Mouse (Mus musculus): Measurements from ENCODE around the gene Rab2b. TPM values are rescaled to one million over a fixed set of nuclear protein-coding genes. Genes with fewer than 3 reads are reported as not detected.
"Not testable (repeated sequence)": the region's sequence is repeated elsewhere in the genome, so short reads cannot be mapped to it uniquely, and the experiment has no call there.

Gene Rab2b
- total RNA-seq (2022): 10 to 100 TPM; 33.2 to 41.8 (median 37.8) TPM

DNA sequence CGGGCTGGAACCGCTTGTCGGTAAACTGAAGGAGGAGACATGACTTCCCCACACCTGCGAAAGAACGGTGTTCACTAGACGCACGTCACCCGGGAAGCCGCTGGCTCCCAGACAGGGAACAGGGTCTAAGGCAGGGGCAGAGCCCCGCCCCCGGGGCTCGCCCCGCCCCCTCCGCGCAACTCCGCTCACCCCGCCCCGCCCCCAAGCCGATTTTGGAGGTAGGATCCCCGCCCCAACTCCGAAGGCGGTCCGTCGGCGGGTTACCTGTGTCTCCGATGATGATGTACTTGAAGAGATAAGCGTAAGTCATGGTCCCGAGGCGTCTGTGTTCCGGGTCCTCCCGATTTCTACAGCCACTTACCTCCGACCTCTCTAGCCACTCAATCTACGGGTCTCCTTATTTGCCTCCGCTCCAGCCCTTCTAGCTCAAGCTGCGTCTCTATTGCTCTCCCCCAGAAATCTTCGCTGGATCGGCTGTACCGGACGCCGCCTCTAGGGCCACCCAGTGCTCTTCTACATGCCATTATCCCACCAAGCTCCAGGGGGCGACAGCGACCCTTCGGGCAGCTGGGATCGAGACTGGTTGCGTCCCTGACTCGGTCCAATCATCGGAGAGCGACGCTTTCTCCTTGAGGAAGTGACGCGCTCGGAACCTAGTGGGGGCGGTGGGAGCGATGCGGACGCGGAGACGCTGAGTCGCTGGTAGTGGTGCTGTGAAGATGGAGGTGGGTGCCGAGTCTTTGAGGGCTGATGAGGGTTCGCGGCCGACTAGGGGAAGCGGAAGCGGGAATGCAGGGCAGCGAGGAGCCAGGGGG is at the start of gene Rab2b, which contains the start of gene Tox4:
Rab2b (minus strand) TSS at position 614 of the 815 bp plus-strand sequence.
Tox4 (plus strand) TSS at position 215 of the 815 bp plus-strand sequence.
- peak; percentile 99 for DNase-seq (ENCODE audit: low spot score in 2 of 2)

DNA sequence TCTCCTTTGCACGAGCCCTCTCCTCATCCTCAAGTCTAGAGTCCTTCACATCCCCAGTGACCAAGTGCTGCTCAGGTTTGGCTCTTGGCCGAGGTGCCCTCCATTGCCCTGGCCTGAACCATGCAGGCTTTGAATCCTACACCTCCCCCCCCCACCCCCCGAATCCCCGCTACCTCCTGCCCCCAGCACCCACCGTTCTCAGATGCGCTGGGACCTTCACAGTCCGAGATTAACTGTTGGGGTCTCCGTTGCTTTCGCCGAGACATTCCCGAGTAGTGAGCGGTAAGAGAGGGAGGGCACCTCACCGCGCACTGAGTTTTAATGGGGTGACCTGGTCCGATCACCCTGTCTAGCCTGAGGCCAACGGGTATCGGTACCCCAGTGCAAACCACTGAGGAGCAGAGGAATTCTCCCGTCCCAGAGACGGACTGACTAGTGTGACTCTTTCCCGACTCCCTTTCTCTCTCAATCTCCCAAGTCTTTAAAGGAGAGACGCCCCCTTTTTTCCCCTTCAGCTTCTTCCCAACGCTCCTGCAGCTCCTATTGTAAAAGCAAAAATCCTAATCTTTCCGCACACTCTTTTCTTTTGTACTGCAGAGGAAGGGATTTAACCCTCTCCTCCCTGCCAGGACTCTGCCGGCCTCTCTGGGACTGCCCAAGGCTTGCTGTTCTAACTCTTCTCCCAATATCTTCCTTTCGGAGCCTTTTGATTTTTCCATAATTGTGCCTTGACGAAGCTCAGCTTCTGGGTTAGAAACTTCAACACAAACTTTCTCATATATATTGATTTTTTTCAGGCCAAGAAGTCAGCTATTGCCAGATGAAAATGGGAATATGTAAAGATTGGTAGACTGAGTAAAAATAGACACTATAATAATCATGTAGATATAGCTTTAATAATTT is 48.8 kb upstream of the Rab2b start, which contains the start of gene Sall2:
Sall2 (minus strand) TSS at position 853 of the 903 bp plus-strand sequence.
- no peak for DNase-seq (ENCODE audit: low spot score in 2 of 2)

DNA sequence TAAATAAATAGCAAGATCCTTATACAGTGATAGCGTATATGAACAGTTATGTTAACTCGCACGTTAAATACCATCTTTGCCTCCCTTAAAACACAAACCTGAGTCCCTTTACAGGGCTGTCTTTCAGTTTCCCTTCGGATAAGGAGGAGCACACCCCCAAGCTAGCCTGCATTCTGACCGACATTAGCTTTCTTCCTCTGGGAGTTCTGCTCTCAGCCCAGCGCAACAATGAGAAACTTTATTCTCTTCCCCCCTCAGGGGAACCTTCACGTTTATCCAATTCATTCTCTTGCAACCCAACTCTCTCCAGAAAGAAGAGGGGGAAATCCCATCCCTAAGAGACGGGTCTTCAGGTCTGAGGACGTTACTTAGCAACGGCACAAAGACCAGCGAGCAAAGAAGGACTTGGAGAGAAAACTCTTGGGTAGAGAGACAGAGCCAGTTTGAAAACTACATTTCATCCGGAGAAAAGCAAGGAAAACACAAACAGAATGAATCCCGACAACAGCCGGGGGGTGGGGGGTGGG is 48.1 kb upstream of the Rab2b start:
- no peak for DNase-seq (ENCODE audit: low spot score in 2 of 2)

DNA sequence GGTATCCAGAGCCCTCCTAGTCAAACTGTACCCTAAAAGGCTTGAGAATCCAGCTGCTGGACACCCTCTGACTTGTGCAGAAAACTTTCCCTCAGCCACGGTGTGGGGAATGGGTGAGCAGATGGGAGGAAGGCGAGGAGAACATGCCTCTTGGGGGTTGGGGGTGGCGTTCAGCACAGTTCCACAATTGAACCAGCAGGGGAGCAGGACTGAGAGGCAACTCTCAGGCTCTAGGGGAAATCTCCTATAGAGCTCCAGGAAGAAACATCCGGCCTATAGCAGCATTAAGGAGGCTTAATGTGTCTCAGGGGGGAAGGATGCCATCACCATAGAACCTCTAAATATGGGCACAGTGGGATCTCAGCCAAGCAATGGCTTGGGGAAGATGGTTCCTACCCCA is 46.5 kb upstream of the Rab2b start:
- no peak for DNase-seq (ENCODE audit: low spot score in 2 of 2)

DNA sequence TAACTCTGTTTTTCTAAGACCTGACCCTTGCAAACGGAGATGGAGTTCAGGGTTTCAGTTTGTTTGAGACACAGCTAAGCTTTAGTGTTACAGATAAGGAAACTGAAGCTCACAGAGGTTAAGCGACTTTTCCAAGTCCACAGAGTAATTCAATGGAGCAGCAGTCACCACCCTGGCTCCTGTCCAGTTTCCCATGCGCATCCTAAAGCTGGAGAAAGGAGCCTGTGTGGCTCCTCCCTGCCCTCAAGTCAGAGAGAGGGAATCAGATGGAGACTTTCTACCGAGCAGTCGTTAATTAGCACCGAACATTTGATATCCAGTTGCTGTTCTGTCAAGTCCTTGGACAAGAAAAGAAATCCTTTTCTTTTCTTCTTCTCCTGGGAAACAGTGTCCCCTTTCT is 40.0 kb upstream of the Rab2b start:
- DNase-seq (ENCODE audit: low spot score in 2 of 2): no peak

DNA sequence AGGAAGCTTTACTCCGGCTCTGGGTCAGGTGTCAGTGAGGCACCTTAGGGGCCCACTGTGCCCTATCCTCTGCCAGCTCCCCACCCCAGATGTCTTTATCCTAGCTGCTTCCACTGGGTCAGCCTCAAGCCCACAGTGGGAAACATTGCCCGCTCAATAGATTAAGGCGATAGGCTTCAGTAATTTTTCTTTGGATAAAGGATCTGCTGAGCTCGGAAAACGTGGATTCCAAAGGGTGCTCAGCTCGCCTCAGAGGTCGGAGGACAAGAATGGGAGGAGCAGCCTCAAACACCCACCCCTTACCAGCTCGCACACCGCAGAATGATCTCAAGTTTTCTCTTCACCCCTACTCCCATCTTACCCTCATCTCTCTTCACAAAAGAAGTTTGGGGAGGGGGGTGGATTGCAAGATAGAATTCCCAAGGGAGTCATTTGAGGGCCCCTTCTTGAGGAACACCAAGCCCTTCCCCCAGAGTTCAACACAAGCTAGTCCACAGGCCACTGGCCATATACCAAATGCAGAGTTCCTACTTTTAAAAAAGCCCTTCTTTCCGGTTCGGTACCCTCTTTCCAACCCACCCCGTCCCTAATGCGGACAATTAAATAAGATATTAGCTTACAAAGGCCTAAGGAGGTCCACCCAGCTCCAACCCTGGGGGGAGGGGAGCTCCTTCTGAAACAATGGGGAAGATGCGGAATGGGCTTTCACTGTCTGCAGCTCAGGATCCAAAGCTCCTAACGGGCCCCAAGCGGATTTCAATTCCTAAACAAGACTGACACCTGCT is 37.3 kb upstream of the Rab2b start:
- no peak for DNase-seq (ENCODE audit: low spot score in 2 of 2)

DNA sequence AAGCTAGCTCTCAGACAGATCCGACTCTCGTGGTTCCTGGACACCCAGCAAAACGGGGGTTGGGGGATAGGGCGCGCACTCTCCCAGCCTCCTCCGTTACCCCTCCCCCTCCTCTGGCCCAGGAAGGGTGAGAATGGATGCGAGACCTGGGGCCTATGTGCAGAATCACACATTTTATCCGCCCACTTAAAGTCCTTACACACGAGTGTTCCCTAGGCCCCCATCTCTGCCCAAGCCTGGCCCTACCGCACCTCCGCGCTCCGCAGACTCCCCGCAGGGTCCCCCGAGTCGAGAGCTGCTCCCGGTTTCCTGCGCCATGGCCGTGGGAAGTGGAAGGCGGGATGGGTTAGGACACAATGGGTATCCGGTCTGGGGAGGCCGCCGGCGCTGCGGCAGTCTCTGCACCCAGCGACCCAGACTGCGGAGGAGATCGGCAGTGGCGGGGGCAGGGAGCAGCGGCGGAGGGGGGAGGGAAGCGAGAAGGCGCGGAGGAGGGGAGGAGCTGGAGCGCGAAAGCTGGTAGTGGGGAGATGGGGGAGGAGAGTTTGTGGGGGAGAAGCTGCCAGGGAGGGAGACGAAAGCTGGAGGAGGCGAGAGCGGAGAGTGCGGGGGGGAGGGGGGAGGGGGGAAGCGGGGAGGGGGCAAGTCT is 36.6 kb upstream of the Rab2b start:
- DNase-seq (ENCODE audit: low spot score in 2 of 2): peak; percentile 59 to 65

DNA sequence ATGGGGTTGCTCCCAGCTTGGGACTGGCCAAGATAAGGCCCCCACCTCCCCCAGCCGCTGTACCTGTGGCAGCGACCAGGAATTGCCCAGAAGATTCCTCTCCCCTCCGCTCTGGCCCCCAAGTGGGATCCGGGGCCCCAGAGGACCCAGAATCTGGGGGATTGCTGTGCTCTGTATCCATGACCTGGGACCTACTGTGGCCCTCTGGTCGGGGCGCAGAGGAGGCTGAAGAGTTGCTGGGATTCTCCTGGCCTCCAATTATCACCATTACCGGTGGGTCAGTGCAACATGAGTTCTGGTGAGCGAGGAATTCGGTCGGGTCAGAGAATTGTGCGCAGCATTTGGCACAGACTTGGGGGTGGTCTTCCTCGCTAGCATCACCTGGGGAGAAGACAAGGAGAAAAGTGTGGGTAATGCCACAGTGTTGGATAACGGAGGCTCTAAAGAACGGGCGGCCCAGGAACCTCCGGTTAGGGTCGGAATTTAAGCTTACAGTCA is 36.0 kb upstream of the Rab2b start:
- no peak for DNase-seq (ENCODE audit: low spot score in 2 of 2)

DNA sequence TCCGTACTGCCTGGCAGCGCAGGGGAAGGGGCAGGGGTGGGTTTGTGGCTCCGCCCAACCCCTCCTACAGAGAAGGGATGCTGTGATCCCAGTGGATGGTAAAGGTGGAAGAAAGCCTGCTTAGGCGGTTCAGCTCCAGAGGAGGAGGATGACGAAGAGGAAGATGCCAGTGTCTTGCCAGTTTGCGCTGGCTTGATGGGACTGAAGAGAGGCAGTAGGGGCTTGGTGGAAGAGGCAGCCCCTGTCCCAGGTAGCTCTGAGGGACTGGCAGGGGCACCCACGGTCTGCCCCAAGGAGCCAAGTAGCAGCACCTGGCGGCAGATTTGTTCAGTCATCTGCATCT is 35.4 kb upstream of the Rab2b start:
- no peak for DNase-seq (ENCODE audit: low spot score in 2 of 2)

DNA sequence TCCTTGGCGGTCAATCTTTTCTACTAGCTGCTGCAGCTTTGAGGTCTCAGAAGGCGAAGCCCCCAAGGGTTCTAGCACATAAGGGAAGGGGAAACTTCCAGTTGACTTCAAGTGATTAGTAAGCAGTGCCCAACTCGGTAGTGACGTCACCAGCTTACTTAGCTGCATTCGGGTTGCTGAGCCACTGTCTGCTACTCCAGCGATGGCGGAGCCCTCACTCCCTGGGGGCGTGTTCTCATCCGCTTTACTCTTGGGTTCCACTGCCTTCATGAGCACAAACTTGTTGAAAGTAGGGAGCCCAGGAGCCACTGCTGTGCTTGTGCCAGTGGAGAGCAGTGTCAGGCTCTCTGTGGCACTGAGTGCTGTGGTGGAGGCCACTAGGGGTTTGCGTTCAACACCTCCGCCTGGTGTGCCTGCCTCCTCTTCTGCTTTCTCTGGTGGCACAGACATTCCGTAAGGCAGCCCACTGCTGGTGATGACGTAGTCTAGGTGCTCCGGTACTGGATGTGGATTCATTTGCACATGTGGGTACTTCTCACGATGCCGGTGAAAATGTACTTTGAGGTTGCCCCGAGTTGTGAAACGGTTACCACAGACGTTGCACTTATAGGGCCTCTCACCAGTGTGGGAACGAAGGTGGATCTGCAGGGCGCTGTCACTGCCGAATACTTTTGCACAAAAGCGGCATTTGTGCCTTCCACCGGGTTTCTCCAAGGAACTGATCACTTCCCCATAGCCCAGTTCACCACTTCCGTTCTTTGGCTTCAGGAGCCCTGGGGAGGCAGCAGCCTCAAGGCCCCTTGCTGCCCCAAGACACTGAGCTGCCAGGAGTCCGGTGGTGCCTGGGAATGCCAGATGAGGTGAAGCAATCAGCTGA is 34.8 kb upstream of the Rab2b start:
- DNase-seq (ENCODE audit: low spot score in 2 of 2): no peak

DNA sequence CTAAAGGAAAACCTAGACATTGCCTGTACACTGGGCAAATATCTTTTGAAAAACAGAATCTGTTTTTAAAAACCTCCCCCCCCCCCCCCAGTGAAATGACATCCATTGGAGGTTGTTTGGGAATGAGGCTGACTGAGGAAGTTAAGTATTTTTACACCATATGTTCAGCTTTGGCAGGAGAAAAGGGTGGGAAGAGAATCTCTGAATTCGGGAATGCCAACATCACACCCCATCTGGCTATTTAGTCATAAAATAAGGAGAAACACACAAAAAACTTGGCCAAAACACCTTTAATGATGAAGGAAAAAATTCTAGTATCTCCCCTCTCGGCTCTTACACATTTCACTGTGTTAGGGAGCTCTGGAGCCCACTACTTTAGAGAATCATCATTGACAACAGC is 31.6 kb upstream of the Rab2b start:
- no peak for DNase-seq (ENCODE audit: low spot score in 2 of 2)

DNA sequence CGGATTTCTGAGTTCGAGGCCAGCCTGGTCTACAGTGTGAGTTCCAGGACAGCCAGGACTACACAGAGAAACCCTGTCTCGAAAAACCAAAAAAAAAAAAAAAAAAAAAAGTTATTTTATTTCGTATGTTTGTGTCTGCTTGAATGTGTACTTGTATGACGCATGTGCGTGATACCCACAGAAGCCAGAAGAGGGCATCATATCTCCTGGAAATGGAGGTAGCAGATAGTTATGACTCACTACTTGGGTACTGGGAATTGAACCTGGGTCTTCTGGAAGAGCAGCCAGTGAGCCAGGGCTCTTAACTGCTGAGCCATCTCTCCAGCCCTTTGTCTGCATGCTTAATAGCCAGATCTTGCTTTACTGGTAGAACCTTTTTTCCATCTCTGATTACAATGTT is 31.0 kb upstream of the Rab2b start:
- not testable (repeated sequence) for DNase-seq (ENCODE audit: low spot score in 2 of 2)

DNA sequence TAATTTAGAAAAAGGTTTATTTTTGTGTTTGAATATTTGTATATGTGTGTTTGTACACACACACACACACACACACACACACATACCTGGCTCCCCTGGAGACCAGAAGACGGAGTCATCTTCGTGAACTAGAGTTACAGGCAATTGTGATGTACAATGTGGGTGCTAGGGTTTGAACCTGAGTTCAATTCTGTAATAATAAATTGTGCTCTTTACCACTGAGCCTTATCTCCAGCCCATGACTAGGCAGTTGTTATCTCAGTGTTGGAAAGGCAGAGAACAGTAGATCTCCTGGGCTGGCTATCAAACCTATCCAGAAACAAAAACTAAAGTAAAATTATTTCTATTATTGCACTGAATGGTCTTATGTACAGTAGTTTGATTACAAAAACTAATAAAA is 26.8 kb upstream of the Rab2b start:
- DNase-seq (ENCODE audit: low spot score in 2 of 2): no peak

DNA sequence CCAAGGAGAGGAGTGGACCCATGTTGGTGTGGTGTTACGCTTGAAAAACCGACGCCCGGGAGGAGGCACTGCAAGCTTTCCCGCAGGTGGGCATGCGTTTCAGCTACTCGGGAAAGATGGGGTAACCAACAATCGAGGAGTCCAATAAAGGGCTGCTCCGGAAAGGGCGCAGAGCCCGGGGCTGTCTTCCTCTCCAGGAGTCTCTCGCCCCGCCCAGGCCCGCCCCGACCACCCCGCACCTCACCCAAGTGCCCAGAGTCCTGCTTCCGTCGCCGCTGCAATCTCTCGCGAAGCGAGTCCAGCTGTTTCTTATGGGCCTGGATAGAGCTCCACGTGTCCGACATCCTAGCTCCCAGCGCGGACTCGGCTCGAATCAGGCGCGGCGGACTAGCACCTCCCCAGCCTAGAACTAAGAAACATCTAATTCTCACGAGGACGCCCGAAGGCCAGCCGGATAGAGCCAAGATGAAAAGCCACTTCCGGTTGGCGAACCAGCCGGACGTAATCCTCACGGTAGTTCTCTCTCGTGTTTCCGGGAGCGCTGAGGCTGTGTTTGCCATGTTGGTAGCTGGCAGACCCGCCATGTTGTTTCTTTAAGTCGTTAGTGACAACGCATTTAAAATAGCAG is 25.4 kb upstream of the Rab2b start, which contains the start of gene Mettl3:
Mettl3 (minus strand) TSS at position 485 of the 628 bp plus-strand sequence.
- DNase-seq (ENCODE audit: low spot score in 2 of 2): peak; percentile 89 to 92

DNA sequence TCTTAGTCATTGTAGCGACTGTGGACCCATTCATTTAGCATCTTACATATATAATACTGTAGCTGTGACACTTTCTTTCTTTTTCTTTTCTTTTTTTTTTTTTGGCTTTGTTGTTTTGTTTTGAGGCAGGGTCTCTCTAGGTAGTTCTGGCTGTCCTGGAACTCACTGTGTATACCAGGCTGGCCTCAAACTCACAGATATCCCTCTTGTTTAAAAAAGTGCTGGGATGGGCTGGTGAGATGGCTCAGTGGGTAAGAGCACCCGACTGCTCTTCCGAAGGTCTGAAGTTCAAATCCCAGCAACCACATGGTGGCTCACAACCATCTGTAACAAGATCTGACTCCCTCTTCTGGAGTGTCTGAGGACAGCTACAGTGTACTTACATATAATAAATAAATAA is 24.2 kb upstream of the Rab2b start:
- not testable (repeated sequence) for DNase-seq (ENCODE audit: low spot score in 2 of 2)

DNA sequence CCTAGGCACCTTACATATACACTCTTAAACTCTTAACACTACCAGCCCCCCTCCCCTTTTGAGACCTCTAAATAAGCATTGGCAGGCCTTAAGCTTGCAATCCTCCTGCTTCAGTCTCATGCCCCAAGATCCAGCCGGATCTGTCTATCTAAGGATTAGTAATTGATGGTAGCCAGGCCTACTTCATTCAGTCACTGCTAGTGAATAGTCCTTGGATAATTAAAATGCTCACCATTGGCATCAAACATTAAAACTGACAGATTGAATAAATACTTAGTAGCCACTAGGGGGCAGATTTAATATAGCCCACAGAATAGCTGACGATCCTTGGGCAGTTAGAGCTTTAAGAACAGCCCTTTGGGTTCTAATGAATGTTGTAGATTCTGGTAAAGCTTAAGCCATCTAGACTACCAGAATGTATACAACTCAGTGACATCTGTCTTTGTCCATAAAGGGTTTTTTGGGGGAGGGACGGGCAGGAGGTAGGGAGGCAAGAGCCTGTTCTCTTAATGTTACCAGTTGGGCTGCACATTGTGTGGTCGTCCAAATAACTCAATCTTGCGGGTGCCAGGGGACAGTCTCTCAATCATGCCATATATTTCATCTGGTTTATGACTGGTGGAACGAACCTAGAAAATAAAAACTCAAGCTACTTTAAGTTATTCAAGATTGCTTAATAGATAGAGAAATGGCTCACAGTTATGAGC is 16.4 kb upstream of the Rab2b start:
- no peak for DNase-seq (ENCODE audit: low spot score in 2 of 2)

DNA sequence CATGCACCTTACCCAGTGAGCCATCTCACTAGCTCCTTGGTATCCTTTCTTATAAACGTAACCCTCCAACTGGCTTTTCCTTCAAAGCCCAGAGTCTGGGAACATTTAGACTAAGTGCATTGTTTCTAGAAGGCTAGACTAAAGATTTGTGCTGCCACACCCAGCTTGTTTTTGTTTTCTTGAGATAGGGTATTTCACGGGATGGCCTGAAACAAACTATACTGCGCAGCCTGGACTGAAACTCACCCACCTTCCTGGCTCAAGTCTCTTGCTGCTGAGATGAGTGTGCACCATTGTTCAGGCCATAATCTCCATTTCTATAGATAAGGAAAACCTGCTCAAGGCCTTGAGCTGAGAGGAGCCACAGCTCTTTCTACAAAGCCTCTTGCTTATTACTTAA is 4.8 kb upstream of the Rab2b start:
- no peak for DNase-seq (ENCODE audit: low spot score in 2 of 2)

DNA sequence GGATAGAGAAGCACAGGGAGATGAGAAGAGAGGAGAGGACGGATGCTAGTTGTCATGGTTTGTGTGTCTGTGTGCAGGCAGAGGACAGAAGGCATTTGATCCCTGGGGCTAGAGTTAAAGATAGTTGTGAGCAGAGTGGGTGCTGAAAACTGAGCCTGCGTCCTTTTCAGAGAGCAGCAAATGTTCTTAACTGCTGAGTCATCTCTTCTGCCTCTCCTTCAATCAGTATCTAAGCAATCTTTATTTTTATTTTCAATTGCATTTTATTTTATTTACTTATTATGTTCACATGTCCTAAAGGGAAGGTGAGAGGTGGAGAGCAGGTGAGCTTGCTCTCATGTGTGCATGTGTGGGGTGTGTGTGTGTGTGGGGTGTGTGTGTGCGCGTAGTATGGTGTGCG is 4.3 kb upstream of the Rab2b start:
- DNase-seq (ENCODE audit: low spot score in 2 of 2): no peak
